Mouse (Mus musculus) ES-E14 (cell line): Measurements from ENCODE around the gene Hoxa3.

Experiments
- CHD2 ChIP-seq: IDR thresholded peaks from 2 replicates; pipeline ENCODE4 v1.6.1; 2014; ENCODE audit warnings: mild to moderate bottlenecking, low read depth, low read length, inconsistent platforms
- MAFK ChIP-seq: IDR thresholded peaks from 2 replicates; pipeline ENCODE4 v1.6.1; 2014; ENCODE audit warnings: mild to moderate bottlenecking, low read depth, low read length, inconsistent platforms; ENCODE audit not compliant: insufficient read depth
- ZNF384 ChIP-seq: IDR thresholded peaks from 2 replicates; pipeline ENCODE4 v1.6.1; 2012; ENCODE audit warnings: low read depth, low read length, inconsistent platforms

DNA sequence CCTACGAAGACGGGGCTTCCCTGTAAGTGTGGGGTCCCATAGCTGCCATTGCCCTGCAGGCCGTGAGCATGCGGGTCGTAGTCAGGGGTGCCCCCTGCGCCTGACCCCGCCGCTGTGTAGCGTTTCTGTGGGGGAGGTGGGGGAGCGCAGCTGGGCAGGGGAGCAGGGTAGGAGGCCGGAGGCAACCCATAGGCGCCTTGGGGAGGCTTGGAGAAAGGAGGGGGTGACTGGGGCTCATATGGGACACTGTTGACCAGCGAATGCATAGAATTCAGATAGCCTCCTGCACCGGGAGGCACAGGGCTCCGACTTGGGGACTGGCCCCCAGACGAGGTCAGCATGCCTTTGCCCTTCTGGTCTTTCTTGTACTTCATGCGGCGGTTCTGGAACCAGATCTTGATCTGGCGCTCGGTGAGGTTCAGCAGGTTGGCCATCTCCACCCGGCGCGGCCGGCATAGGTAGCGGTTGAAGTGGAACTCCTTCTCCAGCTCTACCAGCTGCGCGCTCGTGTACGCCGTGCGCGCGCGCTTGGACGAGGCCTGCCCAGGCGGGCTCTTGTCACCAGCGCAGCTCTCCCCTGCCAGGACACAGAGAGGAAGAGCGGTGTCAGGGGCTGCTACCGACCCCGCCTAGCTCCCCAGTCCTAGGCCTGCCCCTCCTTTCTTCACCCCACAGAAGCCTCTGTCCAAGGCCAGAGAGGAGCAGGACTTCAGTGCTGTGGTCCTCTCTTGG lies 42.8 kb downstream of the Hoxa3 start:
- TF ChIP-seq CHD2: no peak
- no peak for TF ChIP-seq ZNF384
- no peak for TF ChIP-seq MAFK
